Mouse (Mus musculus) heart, embryonic 16.5 days (tissue): Measurements from ENCODE around the gene Gba2. TPM values are rescaled to one million over a fixed set of nuclear protein-coding genes. Genes with fewer than 3 reads are reported as not detected.

Source experiments
- ATAC-seq: fragments of 200-750 bp; cut with Nextera tagmentation; replicated peaks from 2 replicates; pipeline ENCODE4 v1.8.0; 2017; ENCODE audit warnings: moderate number of reproducible peaks; ENCODE audit not compliant: insufficient read depth, low FRiP score; ENCODE audit errors: extremely low read depth
- H3K27ac ChIP-seq: fragments of 300-500 bp; sonication (generic); 2 replicates; pipeline ENCODE4 v1.5.1; 2014; ENCODE audit warnings: mild to moderate bottlenecking, low read length, control low read depth, moderate library complexity
- H3K27me3 ChIP-seq: fragments of 300-500 bp; sonication (generic); 2 replicates; pipeline ENCODE4 v1.6.1; 2014; ENCODE audit warnings: low read length, mixed read lengths; ENCODE audit not compliant: control insufficient read depth, insufficient read depth
- H3K36me3 ChIP-seq: fragments of 300-500 bp; sonication (generic); 2 replicates; pipeline ENCODE4 v1.6.1; 2014; ENCODE audit not compliant: control insufficient read depth, insufficient read depth
- H3K4me1 ChIP-seq: fragments of 300-500 bp; sonication (generic); 2 replicates; pipeline ENCODE4 v1.6.1; 2014; ENCODE audit warnings: low read length, mixed read lengths; ENCODE audit not compliant: control insufficient read depth, insufficient read depth
- H3K4me2 ChIP-seq: fragments of 300-500 bp; sonication (generic); 2 replicates; pipeline ENCODE4 v1.6.1; 2014; ENCODE audit warnings: low read depth, mild to moderate bottlenecking, control low read depth, low read length
- H3K4me3 ChIP-seq: fragments of 300-500 bp; sonication (generic); 2 replicates; pipeline ENCODE4 v1.5.1; 2014; ENCODE audit warnings: mild to moderate bottlenecking, control low read depth, low read length
- H3K9ac ChIP-seq: fragments of 300-500 bp; sonication (generic); 2 replicates; pipeline ENCODE4 v1.6.1; 2014; ENCODE audit warnings: low read length, control low read depth
- H3K9me3 ChIP-seq: fragments of 300-500 bp; sonication (generic); replicated peaks from 2 replicates; pipeline ENCODE4 v1.6.1; 2016; ENCODE audit warnings: low read length; ENCODE audit not compliant: control insufficient read depth
- WGBS: fragments of 180-500 bp; shearing (Covaris S2); extraction: QIAGEN DNeasy Blood & Tissue Kit; methylation state at CpG from one replicate; pipeline ENCODE4 v1.1.7; 2014; 5-methylcytosine and 5-hydroxymethylcytosine counted together
- polyA plus RNA-seq: library from polyadenylated mRNA; unstranded; fragments of >200 nt; fragmentation: Nextera tagmentation; extraction: Ambion mirVana; gene quantifications from 2 replicates; pipeline ENCODE4 v1.2.1, GENCODE M21; 2015

The Gba2 gene
- polyA plus RNA-seq, 1 experiment from 2014 or later = 22.7 TPM

DNA sequence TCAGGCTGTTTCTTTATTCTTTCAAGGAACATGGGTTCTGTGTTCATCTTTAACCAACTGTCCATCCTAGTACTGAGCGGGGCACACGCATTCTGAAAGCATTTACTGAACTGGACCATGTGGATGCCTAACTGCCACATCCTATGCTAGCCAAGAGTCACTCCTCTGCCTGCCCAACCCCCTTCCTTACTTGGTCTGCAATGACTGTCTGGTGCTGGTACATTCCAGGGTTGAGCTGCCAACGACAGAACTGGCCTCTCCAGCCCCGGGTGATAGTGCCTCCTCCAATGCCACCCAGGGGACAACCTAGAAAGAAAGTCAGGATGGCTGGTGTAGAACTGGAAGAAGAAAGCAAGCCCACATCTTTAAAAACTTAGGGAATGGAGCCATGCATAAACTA is 5.1 kb downstream of the Gba2 start:
- Histone ChIP-seq H3K9me3 (no peaks in the 10 kb centered on the region), H3K36me3 (peaks cover 28% of the 10 kb centered on the region), H3K27ac (no peak overlapping the region), H3K9ac (no peak overlapping the region), H3K4me1 (peaks cover 19% of the 10 kb centered on the region), H3K4me2 (no peak overlapping the region), H3K4me3 (no peak overlapping the region), H3K27me3 (no peaks in the 10 kb centered on the region)
- no peak for ATAC-seq
- 70% methylated on average over 4 of the region's 4 CpGs for WGBS

GRCm38 (mm10) chr4:43571395-43572045 is 7.2 kb downstream of the Gba2 start:
- Histone ChIP-seq H3K27ac (no peak overlapping the region), H3K4me2 (no peak overlapping the region), H3K4me1 (peaks cover 6% of the 10 kb centered on the region), H3K9me3 (no peaks in the 10 kb centered on the region), H3K27me3 (no peaks in the 10 kb centered on the region), H3K4me3 (no peak overlapping the region), H3K9ac (no peak overlapping the region), H3K36me3 (peaks cover 47% of the 10 kb centered on the region)
- ATAC-seq = no peak
- 80% methylated on average over 6 of the region's 6 CpGs for WGBS

- Histone ChIP-seq H3K27me3 (no peaks in the 10 kb centered on the region), H3K9ac (no peak overlapping the region), H3K9me3 (no peaks in the 10 kb centered on the region), H3K36me3 (peaks cover 60% of the 10 kb centered on the region), H3K4me1 (peaks cover 13% of the 10 kb centered on the region), H3K4me3 (no peak overlapping the region), H3K4me2 (no peak overlapping the region), H3K27ac (no peak overlapping the region)
- 92% methylated on average over 9 of the region's 9 CpGs for WGBS
- ATAC-seq = no peak
These were observed 11.5 kb downstream of the Gba2 start for GRCm38 (mm10) chr4:43567140-43567539.

GRCm38 (mm10) chr4:43564231-43564630 is 14.4 kb downstream of the Gba2 start:
- 22% methylated on average over 2 of the region's 2 CpGs for WGBS
- Histone ChIP-seq H3K4me3 (no peak overlapping the region), H3K27ac (no peak overlapping the region), H3K9ac (0 out of 2 replicates have a peak overlapping the region, but pooled peaks have one; percentile 26), H3K4me2 (no peak overlapping the region), H3K4me1 (peaks cover 29% of the 10 kb centered on the region), H3K27me3 (no peaks in the 10 kb centered on the region), H3K9me3 (no peaks in the 10 kb centered on the region), H3K36me3 (peaks cover 47% of the 10 kb centered on the region)
- ATAC-seq = no peak

- Histone ChIP-seq H3K4me2 (peak overlapping the region; percentile 93), H3K36me3 (peaks cover 40% of the 10 kb centered on the region), H3K4me1 (peaks cover 36% of the 10 kb centered on the region), H3K9ac (peak overlapping the region; percentile 100), H3K27me3 (no peaks in the 10 kb centered on the region), H3K4me3 (peak overlapping the region; percentile 98), H3K9me3 (no peaks in the 10 kb centered on the region), H3K27ac (peak overlapping the region; percentile 100)
- ATAC-seq = no peak
- WGBS = 51% methylated on average over 4 of the region's 4 CpGs
These were observed 15.1 kb downstream of the Gba2 start for GRCm38 (mm10) chr4:43563601-43563875.

DNA sequence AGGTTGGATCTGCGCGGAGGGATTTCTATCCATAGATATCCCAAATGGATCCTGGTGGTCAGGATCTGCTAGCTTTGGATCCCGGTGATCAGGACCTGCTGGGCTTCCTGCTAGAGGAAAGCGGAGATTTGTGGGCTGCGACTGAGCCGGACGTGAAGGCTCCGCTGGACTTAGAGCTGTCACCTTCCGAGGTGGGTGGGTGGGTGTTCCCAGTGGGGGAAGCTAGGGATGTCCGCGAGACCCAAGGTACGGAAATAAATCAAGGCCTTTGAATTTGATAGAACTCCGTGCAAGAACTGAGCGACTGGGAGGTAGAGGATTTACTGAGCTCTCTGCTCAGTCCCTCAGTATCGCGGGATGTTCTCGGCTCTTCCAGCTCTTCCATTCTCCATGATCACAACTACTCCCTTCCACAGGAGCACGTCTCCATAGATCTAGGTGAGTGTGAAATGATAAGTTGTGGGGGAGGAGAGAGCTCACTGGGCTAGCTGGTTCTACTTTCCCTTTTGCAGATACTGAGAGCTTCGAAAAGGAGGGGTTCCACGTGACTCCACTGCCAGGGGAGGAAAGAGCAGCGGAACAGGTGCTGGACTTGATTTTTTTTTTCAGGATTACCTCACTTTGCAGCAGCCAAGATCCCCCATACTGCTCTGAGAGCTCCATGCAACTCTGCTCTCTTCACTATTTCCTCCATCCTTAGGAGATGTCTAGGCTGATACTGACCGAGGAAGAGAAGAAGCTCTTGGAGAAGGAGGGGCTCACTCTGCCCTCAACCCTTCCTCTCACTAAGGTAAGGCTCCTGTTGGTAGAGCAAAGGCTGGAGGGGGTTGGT is 15.7 kb downstream of the Gba2 start:
- 2% methylated on average over 22 of the region's 22 CpGs for WGBS
- Histone ChIP-seq H3K27ac (peak overlapping the region; percentile 100), H3K4me3 (peak overlapping the region; percentile 98), H3K9me3 (no peaks in the 10 kb centered on the region), H3K27me3 (no peaks in the 10 kb centered on the region), H3K4me2 (peak overlapping the region; percentile 93), H3K9ac (peak overlapping the region; percentile 100), H3K4me1 (peaks cover 42% of the 10 kb centered on the region), H3K36me3 (peaks cover 34% of the 10 kb centered on the region)
- ATAC-seq = peak; percentile 0; the same call in 1 of the 2 replicates

GRCm38 (mm10) chr4:43561997-43562768 is 16.5 kb downstream of the Gba2 start, which contains the start of the genes Creb3 and Tln1:
Creb3 (plus strand) TSS chr4:43562332.
Tln1 (minus strand) TSS chr4:43562691.
- peak within 1 kb of the TSS; percentile 100 for H3K9ac ChIP-seq
- peaks cover 50% of the 10 kb centered on the region for H3K4me1 ChIP-seq
- ATAC-seq = peak; percentile 88
- H3K36me3 ChIP-seq = peaks cover 27% of the 10 kb centered on the region
- whole genome bisulfite sequencing = under 1% methylated on average over 62 of the region's 62 CpGs
- H3K4me3 ChIP-seq = peak within 1 kb of the TSS; percentile 98
- H3K27me3 ChIP-seq = no peaks in the 10 kb centered on the region
- no peaks in the 10 kb centered on the region for H3K9me3 ChIP-seq
- H3K4me2 ChIP-seq = peak within 1 kb of the TSS; percentile 93
- H3K27ac ChIP-seq = peak within 1 kb of the TSS; percentile 100

DNA sequence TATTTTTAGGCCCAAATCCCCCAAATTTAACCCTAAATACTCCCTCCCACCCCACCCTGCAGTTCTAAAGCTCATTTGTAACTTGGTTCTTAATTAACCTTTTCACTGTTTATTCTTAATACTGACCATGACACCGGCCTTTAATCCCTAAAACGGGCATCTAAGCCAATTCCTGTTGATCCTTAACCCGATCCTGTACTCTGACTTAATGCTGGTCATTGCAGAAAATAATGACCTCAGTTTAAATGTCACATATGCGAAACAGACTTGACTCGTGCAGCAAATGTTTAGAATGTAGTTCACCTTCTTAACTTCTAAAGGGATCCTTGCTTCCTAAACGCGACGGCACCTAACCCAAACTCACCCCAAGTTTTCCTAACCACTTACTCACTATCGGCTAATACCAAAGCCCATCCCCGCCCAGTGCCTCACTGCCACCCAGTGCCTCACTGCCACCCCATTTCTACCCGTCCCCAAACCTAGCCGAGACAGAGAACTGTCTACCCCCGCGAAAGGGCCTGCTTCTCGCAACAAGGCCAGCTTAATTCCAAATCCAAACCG is 17.2 kb downstream of the Gba2 start:
- Histone ChIP-seq H3K9ac (peak overlapping the region; percentile 100), H3K4me1 (peaks cover 51% of the 10 kb centered on the region), H3K36me3 (peaks cover 22% of the 10 kb centered on the region), H3K9me3 (no peaks in the 10 kb centered on the region), H3K27ac (peak overlapping the region; percentile 100), H3K4me2 (peak overlapping the region; percentile 93), H3K4me3 (peak overlapping the region; percentile 98), H3K27me3 (no peaks in the 10 kb centered on the region)
- WGBS = 2% methylated on average over 16 of the region's 16 CpGs
- no peak; the same call in 1 of the 2 replicates for ATAC-seq
